Mouse (Mus musculus) layer of hippocampus, adult 11-12 months (tissue): ENCODE results near the gene Cc2d2a.

Experiments used
- DNase-seq: peaks from one replicate; pipeline ENCODE4 v3.0.0; 2022; ENCODE audit warnings: low spot score

Cc2d2a gene

DNA sequence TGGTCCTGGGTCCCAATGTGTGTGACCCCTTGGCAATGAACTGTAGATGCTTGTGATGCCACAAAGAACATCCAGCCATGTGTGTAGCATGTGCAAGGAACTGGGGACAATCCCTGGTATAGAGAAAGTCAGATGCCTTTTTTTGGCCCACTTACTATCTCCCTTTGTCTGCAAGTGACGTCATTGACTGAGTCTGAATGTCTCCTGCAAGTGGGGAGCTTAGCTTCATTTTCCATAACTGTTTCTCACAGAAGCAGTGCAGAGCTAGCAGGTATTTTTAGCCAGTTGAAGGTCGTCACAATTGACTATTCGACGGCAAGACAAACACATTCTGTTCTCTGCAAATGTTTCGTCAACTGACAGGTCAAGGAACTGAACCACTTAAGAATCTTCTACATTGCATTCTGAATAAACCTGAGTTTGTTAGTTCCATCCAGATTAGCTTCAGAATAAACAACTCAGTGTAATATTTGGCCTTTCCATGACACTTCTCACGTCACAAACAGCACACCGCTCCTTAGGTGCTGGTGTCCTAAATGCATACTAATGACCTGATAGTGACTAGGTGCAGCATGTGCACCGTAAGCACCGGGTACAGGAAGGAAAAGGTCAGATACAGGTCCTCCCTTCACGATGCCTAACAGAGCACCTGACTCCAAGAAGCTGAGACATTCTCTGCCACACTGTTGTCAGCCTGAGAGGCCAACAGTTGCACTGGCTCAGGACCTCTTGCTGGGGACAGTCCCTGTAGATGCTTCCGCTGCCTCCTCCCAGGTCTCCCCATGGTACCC is 66.4 kb downstream of the Cc2d2a start:
- no peak for DNase-seq

- DNase-seq: no peak
Observed at GRCm38 (mm10) chr5:43732381-43732780, 70.2 kb downstream of the Cc2d2a start.

DNA sequence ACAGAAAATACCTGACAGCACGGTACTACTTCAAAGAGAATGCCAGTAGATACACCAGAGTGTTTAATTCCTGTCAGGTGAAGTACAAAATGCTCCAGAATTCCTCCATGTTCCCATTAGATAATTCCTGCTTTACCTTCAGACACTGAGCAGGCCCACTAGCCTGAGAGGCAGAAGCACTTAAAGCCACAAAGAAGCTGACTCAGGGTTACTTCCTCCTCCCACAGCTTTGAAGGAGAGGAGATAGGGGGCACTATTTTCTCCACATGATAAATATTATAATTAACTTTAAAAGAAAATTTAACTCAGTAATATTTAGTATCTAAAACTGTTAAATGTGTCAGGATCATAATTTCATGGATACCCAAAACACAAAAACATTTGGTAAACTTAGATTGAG is 82.0 kb downstream of the Cc2d2a start:
- DNase-seq: no peak

DNA sequence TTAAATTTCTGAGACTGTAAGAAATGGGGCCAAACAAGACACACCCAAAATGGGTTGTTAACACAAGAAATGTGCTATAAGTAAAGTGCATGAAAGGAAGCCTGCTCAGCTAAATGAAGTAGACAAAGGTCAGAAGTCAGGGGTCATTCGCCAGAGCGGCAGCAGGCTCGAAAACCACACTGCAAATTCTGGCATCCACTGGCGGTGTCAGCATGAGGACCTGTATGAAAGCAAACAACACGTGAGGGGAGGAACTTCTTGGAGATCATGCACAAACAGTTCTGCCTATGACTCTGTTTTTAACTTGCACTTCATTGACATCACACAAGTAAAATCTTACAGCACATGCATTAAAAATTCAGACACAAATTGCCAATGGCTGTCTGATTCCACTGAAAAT is 83.0 kb downstream of the Cc2d2a start:
- DNase-seq: no peak

GRCm38 (mm10) chr5:43748039-43748438 is 85.9 kb downstream of the Cc2d2a start:
- no peak for DNase-seq

GRCm38 (mm10) chr5:43749092-43749491 is 86.9 kb downstream of the Cc2d2a start:
- no peak for DNase-seq

DNA sequence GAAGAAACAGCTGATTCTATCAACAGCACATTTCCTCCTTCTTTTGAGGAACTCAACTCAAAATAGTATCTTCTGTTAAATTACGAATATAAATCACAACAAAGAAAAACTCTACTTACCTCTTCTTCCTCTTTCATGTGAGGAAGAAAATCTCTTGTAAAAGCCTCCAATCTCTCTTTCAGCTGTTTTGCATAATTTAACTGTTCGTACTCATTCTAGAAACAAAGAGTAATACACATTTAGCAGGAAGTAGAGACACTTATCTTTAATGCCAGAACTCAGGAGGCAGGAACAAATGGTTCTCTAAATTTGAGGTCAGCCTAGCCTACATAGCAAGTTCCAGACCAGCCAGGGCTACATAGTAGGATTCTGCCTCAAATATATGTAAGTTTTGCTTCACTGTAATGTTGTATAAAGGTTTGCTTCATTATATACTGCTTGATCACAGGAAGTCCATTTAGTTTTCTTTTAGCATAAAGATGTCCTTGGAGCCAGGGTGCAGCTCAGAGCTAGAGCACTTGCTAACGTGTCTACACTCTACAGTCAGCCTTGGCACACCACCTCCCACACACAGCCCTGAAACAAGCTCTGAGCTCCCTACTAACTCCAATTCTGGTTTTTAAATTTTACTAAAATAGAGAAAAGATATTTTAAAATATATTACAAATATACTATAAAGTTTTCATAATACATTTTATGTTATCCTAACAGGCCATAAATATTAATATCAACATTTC is 108.6 kb downstream of the Cc2d2a start:
- DNase-seq: no peak

GRCm38 (mm10) chr5:43771555-43771954 is 109.4 kb downstream of the Cc2d2a start:
- no peak for DNase-seq

DNA sequence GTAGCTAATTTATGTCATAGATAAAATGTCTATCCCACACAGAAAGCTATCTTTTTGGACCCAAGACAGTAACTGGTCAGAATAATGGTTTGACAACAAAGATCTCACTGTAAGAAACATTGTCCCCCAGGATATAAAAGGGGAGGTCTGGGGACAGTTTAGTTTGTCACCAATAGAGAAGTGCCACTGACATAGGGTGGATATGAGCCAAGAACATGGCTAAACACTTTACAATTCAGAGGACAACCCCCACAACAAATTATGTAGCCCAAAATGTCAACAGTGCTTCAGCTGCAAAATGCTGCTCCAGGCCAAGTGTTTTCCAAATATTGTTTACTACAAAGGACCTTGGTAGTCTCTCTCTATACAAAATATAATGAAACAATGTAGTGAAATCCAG is 114.3 kb downstream of the Cc2d2a start:
- no peak for DNase-seq

GRCm38 (mm10) chr5:43776993-43777392 is 114.8 kb downstream of the Cc2d2a start:
- DNase-seq: no peak

DNA sequence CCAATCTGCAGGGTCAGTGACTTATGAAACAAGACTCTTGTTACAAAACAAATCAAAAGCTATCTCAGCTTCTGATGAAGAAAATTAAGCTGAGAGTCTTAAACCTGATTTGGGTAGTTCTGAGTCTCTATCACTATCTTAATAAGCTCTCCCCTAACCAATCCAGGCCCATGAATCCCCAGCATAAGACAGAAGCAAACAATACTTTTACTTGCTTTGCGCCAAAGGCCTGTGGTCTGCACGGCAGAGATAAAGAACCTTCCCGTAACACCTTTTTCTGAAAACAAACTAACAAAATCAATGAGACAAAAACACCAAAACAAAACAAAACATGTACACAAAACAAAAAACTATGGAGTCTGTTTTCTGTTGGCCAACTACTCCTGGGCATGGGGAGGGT is 116.4 kb downstream of the Cc2d2a start:
- DNase-seq: no peak

DNA sequence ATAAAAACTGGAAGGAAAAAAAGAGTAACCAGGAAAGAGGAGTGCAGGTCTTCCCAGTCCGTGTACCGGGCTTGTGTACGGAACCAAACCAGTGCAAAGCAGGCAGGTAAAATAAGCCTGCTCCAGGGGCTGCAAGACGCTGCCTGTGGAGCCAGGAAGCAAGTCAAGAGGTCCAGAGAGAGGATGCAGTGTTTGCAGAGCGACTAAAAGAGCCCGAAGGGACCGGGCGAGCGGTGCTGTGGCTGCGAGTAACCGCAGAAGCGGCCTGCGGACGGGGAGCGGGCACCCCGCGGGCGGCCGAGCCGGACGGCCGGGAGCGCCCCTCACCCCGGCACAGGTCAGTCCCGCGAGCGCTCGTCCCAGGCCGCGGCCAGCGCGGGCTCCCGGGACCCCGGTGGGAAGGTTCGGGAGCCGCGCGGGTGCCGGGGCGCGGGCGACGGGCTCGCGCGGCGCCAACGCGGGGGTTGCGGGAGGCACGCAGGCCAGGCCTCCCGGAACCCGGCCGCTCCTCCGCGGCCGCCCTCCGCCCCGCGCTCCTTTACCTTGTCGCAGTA is 119.4 kb downstream of the Cc2d2a start:
- DNase-seq: no peak

GRCm38 (mm10) chr5:43781977-43782930 is 120.1 kb downstream of the Cc2d2a start:
- peak; percentile 80 for DNase-seq

DNA sequence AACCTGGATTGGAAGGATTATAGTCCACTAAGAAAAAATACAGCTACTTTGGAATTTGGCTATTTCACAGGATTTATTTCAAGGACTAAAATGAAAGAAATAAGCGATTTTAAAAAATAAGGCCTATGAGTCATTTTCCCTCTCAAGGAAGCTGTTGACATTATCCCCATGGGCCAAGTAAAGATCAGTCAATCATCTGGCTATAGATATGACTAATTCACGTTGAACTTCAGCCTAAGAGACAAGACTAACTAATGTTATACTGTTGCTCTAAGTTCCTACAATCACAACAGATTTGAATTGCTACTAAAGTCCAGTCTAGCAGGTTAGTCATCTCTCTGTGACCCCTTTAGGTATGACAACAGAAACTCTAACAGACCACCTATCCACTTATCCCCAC is 121.8 kb downstream of the Cc2d2a start:
- no peak for DNase-seq

- DNase-seq: no peak
Observed at GRCm38 (mm10) chr5:43786607-43787006, 124.5 kb downstream of the Cc2d2a start.

DNA sequence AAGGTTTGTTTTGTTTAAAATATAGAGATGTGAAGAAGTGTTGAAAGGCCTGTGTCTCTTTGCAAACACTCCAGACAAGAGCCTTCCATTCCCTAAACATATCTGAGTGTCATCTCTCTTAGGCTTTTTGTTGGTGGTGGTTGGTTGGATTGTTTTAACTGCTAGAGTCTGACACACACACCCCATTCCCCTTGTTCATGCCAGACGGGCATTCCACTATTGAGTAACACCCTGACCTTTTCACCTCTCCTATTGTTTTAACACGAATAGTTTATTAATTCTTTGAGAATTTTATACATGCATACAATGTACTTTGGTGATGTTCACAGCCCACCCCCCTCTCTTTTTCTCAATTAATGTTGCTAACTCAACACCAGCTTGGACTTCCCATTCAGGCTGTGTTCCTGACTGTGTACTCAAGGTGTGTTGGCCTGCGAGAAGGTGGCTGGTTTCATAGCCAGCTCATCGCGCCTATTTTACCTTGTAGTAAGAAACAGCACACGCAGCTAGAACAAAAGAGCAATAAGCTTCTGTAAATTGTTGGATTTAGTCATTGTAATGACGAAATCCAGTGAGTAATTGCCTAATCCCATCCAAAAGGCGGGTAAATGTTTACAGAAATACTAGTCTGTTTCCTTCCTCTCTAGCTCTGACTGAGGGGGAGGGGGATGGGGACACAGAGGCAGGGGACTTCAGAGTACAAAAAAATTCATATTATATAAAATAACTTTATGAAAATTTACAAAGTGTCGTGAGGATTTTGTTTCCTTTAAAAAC is 126.0 kb downstream of the Cc2d2a start:
- no peak for DNase-seq
